Mouse (Mus musculus) CD8-positive naive resting alpha-beta T cell, adult 2 months (primary cell): ENCODE results near the gene Nfic.

Experiments used
- DNase-seq, 2 experiments: peaks; one replicate each; pipeline ENCODE4 v3.0.0; 2022; ENCODE audit warnings: low read depth in 2 of 2, low spot score in 2 of 2

Nfic gene

GRCm38 (mm10) chr10:81362336-81362949 is 93.0 kb downstream of the Nfic start:
- DNase-seq = no peak

GRCm38 (mm10) chr10:81360721-81361120 is 94.7 kb downstream of the Nfic start:
- no peak for DNase-seq

GRCm38 (mm10) chr10:81358841-81359240 is 96.6 kb downstream of the Nfic start:
- no peak for DNase-seq

GRCm38 (mm10) chr10:81358209-81358608 is 97.2 kb downstream of the Nfic start:
- DNase-seq = no peak

GRCm38 (mm10) chr10:81356991-81357844 is 98.2 kb downstream of the Nfic start, which contains the start of gene Mfsd12:
Mfsd12 (plus strand) TSS chr10:81357491.
- peak; percentile 76 to 77 for DNase-seq

- no peak for DNase-seq
Observed at GRCm38 (mm10) chr10:81356352-81356990, 99.0 kb downstream of the Nfic start.

- DNase-seq = no peak
Observed at GRCm38 (mm10) chr10:81355533-81355932, 99.9 kb downstream of the Nfic start.

- DNase-seq = no peak
Observed at GRCm38 (mm10) chr10:81354738-81355477, 100.5 kb downstream of the Nfic start.

GRCm38 (mm10) chr10:81351678-81352291 is 103.7 kb downstream of the Nfic start:
- DNase-seq = peak; percentile 37 to 58

GRCm38 (mm10) chr10:81350351-81351063 is 104.9 kb downstream of the Nfic start, which contains the start of gene Hmg20b:
Hmg20b (minus strand) TSS chr10:81350480.
- peak; percentile 96 to 98 for DNase-seq

GRCm38 (mm10) chr10:81349961-81350350 is 105.5 kb downstream of the Nfic start:
- DNase-seq = peak in 1 of 2 experiments; percentile 23

GRCm38 (mm10) chr10:81349146-81349545 is 106.3 kb downstream of the Nfic start:
- DNase-seq = no peak

GRCm38 (mm10) chr10:81346453-81347067 is 108.9 kb downstream of the Nfic start:
- no peak for DNase-seq
